Mouse (Mus musculus) bone marrow, adult 2 months (tissue): ENCODE data around the gene Ltc4s.

Source experiments
- CTCF ChIP-seq: fragments of 200-500 bp; IDR thresholded peaks from 2 replicates; pipeline ENCODE4 v1.5.1; 2011; ENCODE audit warnings: low read length, control low read depth; ENCODE audit not compliant: control insufficient read depth, insufficient read depth
- POLR2A ChIP-seq: fragments of 200-500 bp; IDR thresholded peaks from 2 replicates; pipeline ENCODE4 v1.6.1; 2011; ENCODE audit warnings: low read depth, mild to moderate bottlenecking, control low read depth, low read length, borderline replicate concordance; ENCODE audit not compliant: control insufficient read depth

GRCm38 (mm10) chr11:50227736-50228135 is 10.7 kb downstream of the Ltc4s start:
- TF ChIP-seq POLR2A, result no peak
- no peak for TF ChIP-seq CTCF
